Mouse (Mus musculus): ENCODE data around the gene Xirp2. TPM values are rescaled to one million over a fixed set of nuclear protein-coding genes. Genes with fewer than 3 reads are reported as not detected.
"Not testable (repeated sequence)": the region's sequence is repeated elsewhere in the genome, so short reads cannot be mapped to it uniquely, and the experiment has no call there.

The Xirp2 gene
- polyA plus RNA-seq (2014; fragmentation: Nextera tagmentation; extraction: Ambion mirVana): 0.10 and 0.11 TPM in 2 replicates

- no peaks in the 10 kb centered on the region for H3K4me1 ChIP-seq (ENCODE audit: control insufficient read depth, insufficient read depth, low read length)
- no peaks in the 10 kb centered on the region for H3K27me3 ChIP-seq (ENCODE audit: control insufficient read depth, insufficient read depth, low read length)
- peak; percentile 42; the same call in 1 of the 2 replicates for ATAC-seq (replicated peaks; ENCODE audit: insufficient number of reproducible peaks, low FRiP score, low TSS enrichment)
- no peak within 1 kb of the TSS for H3K4me2 ChIP-seq
- no peaks in the 10 kb centered on the region for H3K9me3 ChIP-seq (replicated peaks; ENCODE audit: control insufficient read depth, low read length)
- no peak within 1 kb of the TSS for H3K9ac ChIP-seq (ENCODE audit: low read depth, low read length)
- H3K4me3 ChIP-seq (ENCODE audit: low read depth, low read length): no peak within 1 kb of the TSS
- H3K27ac ChIP-seq (ENCODE audit: low read depth, low read length): no peak within 1 kb of the TSS
- WGBS (ENCODE audit: insufficient replicate concordance): 67% methylated on average over 3 of the region's 3 CpGs
- no peaks in the 10 kb centered on the region for H3K36me3 ChIP-seq (ENCODE audit: control insufficient read depth, insufficient read depth, low read length)
Measured at GRCm38 (mm10) chr2:67445780-67446179, at the start of gene Xirp2. Xirp2 (plus strand) TSS chr2:67446002.

- not testable (repeated sequence) for H3K9ac ChIP-seq (ENCODE audit: low read depth, low read length); H3K36me3 ChIP-seq (ENCODE audit: control insufficient read depth, insufficient read depth, low read length); H3K27me3 ChIP-seq (ENCODE audit: control insufficient read depth, insufficient read depth, low read length); H3K9me3 ChIP-seq (replicated peaks; ENCODE audit: control insufficient read depth, low read length); H3K4me3 ChIP-seq (ENCODE audit: low read depth, low read length); H3K4me2 ChIP-seq; ATAC-seq (replicated peaks; ENCODE audit: insufficient number of reproducible peaks, low FRiP score, low TSS enrichment); H3K4me1 ChIP-seq (ENCODE audit: control insufficient read depth, insufficient read depth, low read length); H3K27ac ChIP-seq (ENCODE audit: low read depth, low read length)
- no CpG with 5 or more reads among the region's 1 CpGs for WGBS (ENCODE audit: insufficient replicate concordance)
Measured at GRCm38 (mm10) chr2:67413425-67413824, 32.4 kb upstream of the Xirp2 start, which contains the start of gene Gm21830. Gm21830 (plus strand) TSS chr2:67413725.

- Histone ChIP-seq H3K27me3 (ENCODE audit: control insufficient read depth, insufficient read depth, low read length) (no peaks in the 10 kb centered on the region), H3K4me1 (ENCODE audit: control insufficient read depth, insufficient read depth, low read length) (no peaks in the 10 kb centered on the region), H3K36me3 (ENCODE audit: control insufficient read depth, insufficient read depth, low read length) (no peaks in the 10 kb centered on the region), H3K9me3 (replicated peaks; ENCODE audit: control insufficient read depth, low read length) (no peaks in the 10 kb centered on the region), H3K27ac (ENCODE audit: low read depth, low read length) (no peak overlapping the region), H3K4me3 (ENCODE audit: low read depth, low read length) (no peak overlapping the region), H3K9ac (ENCODE audit: low read depth, low read length) (no peak overlapping the region), H3K4me2 (no peak overlapping the region)
- ATAC-seq (replicated peaks; ENCODE audit: insufficient number of reproducible peaks, low FRiP score, low TSS enrichment): no peak
Measured at GRCm38 (mm10) chr2:67420853-67421252, 24.9 kb upstream of the Xirp2 start.

- Histone ChIP-seq H3K27ac (ENCODE audit: low read depth, low read length) (no peak overlapping the region), H3K4me1 (ENCODE audit: control insufficient read depth, insufficient read depth, low read length) (no peaks in the 10 kb centered on the region), H3K9me3 (replicated peaks; ENCODE audit: control insufficient read depth, low read length) (no peaks in the 10 kb centered on the region), H3K36me3 (ENCODE audit: control insufficient read depth, insufficient read depth, low read length) (no peaks in the 10 kb centered on the region), H3K9ac (ENCODE audit: low read depth, low read length) (no peak overlapping the region), H3K4me3 (ENCODE audit: low read depth, low read length) (no peak overlapping the region), H3K27me3 (ENCODE audit: control insufficient read depth, insufficient read depth, low read length) (no peaks in the 10 kb centered on the region), H3K4me2 (no peak overlapping the region)
- WGBS (ENCODE audit: insufficient replicate concordance): 76% methylated on average over 1 of the region's 1 CpGs
- no peak for ATAC-seq (replicated peaks; ENCODE audit: insufficient number of reproducible peaks, low FRiP score, low TSS enrichment)
Measured at GRCm38 (mm10) chr2:67422799-67423198, 23.0 kb upstream of the Xirp2 start.

- Histone ChIP-seq H3K4me2 (no peak within 1 kb of the TSS), H3K4me1 (ENCODE audit: control insufficient read depth, insufficient read depth, low read length) (no peaks in the 10 kb centered on the region), H3K27ac (ENCODE audit: low read depth, low read length) (no peak within 1 kb of the TSS), H3K9ac (ENCODE audit: low read depth, low read length) (no peak within 1 kb of the TSS), H3K9me3 (replicated peaks; ENCODE audit: control insufficient read depth, low read length) (no peaks in the 10 kb centered on the region), H3K27me3 (ENCODE audit: control insufficient read depth, insufficient read depth, low read length) (no peaks in the 10 kb centered on the region), H3K4me3 (ENCODE audit: low read depth, low read length) (no peak within 1 kb of the TSS), H3K36me3 (ENCODE audit: control insufficient read depth, insufficient read depth, low read length) (no peaks in the 10 kb centered on the region)
- WGBS (ENCODE audit: insufficient replicate concordance): 45% methylated on average over 2 of the region's 2 CpGs
- no peak for ATAC-seq (replicated peaks; ENCODE audit: insufficient number of reproducible peaks, low FRiP score, low TSS enrichment)
Measured at GRCm38 (mm10) chr2:67433081-67433480, 12.7 kb upstream of the Xirp2 start, which contains the start of gene Gm26727. Gm26727 (minus strand) TSS chr2:67433181.

GRCm38 (mm10) chr2:67438309-67438708 lies 7.5 kb upstream of the Xirp2 start:
- H3K4me3 ChIP-seq (ENCODE audit: low read depth, low read length): no peak overlapping the region
- H3K4me1 ChIP-seq (ENCODE audit: control insufficient read depth, insufficient read depth, low read length): no peaks in the 10 kb centered on the region
- no peak overlapping the region for H3K27ac ChIP-seq (ENCODE audit: low read depth, low read length)
- no peaks in the 10 kb centered on the region for H3K27me3 ChIP-seq (ENCODE audit: control insufficient read depth, insufficient read depth, low read length)
- no peaks in the 10 kb centered on the region for H3K36me3 ChIP-seq (ENCODE audit: control insufficient read depth, insufficient read depth, low read length)
- H3K4me2 ChIP-seq: no peak overlapping the region
- 53% methylated on average over 8 of the region's 8 CpGs for WGBS (ENCODE audit: insufficient replicate concordance)
- no peaks in the 10 kb centered on the region for H3K9me3 ChIP-seq (replicated peaks; ENCODE audit: control insufficient read depth, low read length)
- H3K9ac ChIP-seq (ENCODE audit: low read depth, low read length): no peak overlapping the region
- no peak for ATAC-seq (replicated peaks; ENCODE audit: insufficient number of reproducible peaks, low FRiP score, low TSS enrichment)

- ATAC-seq (replicated peaks; ENCODE audit: insufficient number of reproducible peaks, low FRiP score, low TSS enrichment): no peak
- 65% methylated on average over 1 of the region's 1 CpGs for WGBS (ENCODE audit: insufficient replicate concordance)
- Histone ChIP-seq H3K27me3 (ENCODE audit: control insufficient read depth, insufficient read depth, low read length) (no peaks in the 10 kb centered on the region), H3K9me3 (replicated peaks; ENCODE audit: control insufficient read depth, low read length) (no peaks in the 10 kb centered on the region), H3K4me1 (ENCODE audit: control insufficient read depth, insufficient read depth, low read length) (no peaks in the 10 kb centered on the region), H3K9ac (ENCODE audit: low read depth, low read length) (no peak overlapping the region), H3K36me3 (ENCODE audit: control insufficient read depth, insufficient read depth, low read length) (no peaks in the 10 kb centered on the region), H3K4me2 (no peak overlapping the region), H3K27ac (ENCODE audit: low read depth, low read length) (no peak overlapping the region), H3K4me3 (ENCODE audit: low read depth, low read length) (no peak overlapping the region)
Measured at GRCm38 (mm10) chr2:67446772-67447171, 970 bp downstream of the Xirp2 start.

- H3K27me3 ChIP-seq (ENCODE audit: control insufficient read depth, insufficient read depth, low read length): no peaks in the 10 kb centered on the region
- no peak overlapping the region for H3K4me2 ChIP-seq
- H3K27ac ChIP-seq (ENCODE audit: low read depth, low read length): no peak overlapping the region
- 68% methylated on average over 12 of the region's 12 CpGs for WGBS (ENCODE audit: insufficient replicate concordance)
- H3K36me3 ChIP-seq (ENCODE audit: control insufficient read depth, insufficient read depth, low read length): no peaks in the 10 kb centered on the region
- H3K9ac ChIP-seq (ENCODE audit: low read depth, low read length): no peak overlapping the region
- H3K4me1 ChIP-seq (ENCODE audit: control insufficient read depth, insufficient read depth, low read length): no peaks in the 10 kb centered on the region
- no peak for ATAC-seq (replicated peaks; ENCODE audit: insufficient number of reproducible peaks, low FRiP score, low TSS enrichment)
- no peaks in the 10 kb centered on the region for H3K9me3 ChIP-seq (replicated peaks; ENCODE audit: control insufficient read depth, low read length)
- H3K4me3 ChIP-seq (ENCODE audit: low read depth, low read length): no peak overlapping the region
Measured at GRCm38 (mm10) chr2:67447206-67447605, 1.4 kb downstream of the Xirp2 start.

GRCm38 (mm10) chr2:67460857-67461256 lies 15.1 kb downstream of the Xirp2 start:
- Histone ChIP-seq H3K4me3 (ENCODE audit: low read depth, low read length) (no peak overlapping the region), H3K27ac (ENCODE audit: low read depth, low read length) (no peak overlapping the region), H3K9me3 (replicated peaks; ENCODE audit: control insufficient read depth, low read length) (no peaks in the 10 kb centered on the region), H3K9ac (ENCODE audit: low read depth, low read length) (no peak overlapping the region), H3K4me1 (ENCODE audit: control insufficient read depth, insufficient read depth, low read length) (no peaks in the 10 kb centered on the region), H3K4me2 (no peak overlapping the region), H3K27me3 (ENCODE audit: control insufficient read depth, insufficient read depth, low read length) (no peaks in the 10 kb centered on the region), H3K36me3 (ENCODE audit: control insufficient read depth, insufficient read depth, low read length) (no peaks in the 10 kb centered on the region)
- WGBS (ENCODE audit: insufficient replicate concordance): 66% methylated on average over 3 of the region's 3 CpGs
- no peak for ATAC-seq (replicated peaks; ENCODE audit: insufficient number of reproducible peaks, low FRiP score, low TSS enrichment)

Data from heart, embryonic 11.5 days (tissue).